Mouse (Mus musculus): ENCODE data around the gene Megf6.

GRCm38 (mm10) chr4:154247207-154248091, 76.9 kb downstream of the Megf6 start:
- TF ChIP-seq CTCF (IDR thresholded peaks at IDR 0.05; ENCODE audit: low read depth) (no peak), EP300 (optimal IDR thresholded peaks at IDR 0.05) (no peak)
